In the genomic region with DNA sequence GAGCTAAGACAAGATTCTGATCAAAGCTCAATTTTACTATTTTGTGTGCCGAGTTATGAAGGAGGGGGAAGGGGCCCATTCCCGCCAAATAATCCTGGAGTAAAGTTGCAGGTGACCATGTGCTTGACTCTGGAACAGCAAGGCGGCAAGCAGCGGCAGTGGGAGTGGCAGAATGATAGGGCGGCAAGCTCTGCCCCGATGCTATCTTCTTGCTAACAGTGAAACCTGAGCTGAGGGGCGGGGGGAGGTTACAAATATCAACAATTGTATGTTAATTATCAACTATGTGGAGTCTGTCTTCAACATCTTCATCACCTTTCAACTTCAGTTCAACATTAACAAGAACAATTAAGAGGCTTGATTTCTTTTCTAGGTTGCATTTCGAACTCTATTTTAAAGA, we compare ENCODE assay signal across 30 mouse cellular contexts.
DNase-seq lines count a peak whose midpoint lies in the region; ATAC-seq lines count a peak whose summit lies in the region.
"Had no signal": no experiment of that assay in that cellular context is flagged by ENCODE, and none has a peak within 500 bp of the region (broad histone marks: within the 10 kb centered on the region; RNA-seq: fewer than 3 reads in every experiment).

No protein-coding gene starts in this region.

- H3K4me3 ChIP-seq in kidney, embryonic 16.5 days (ENCODE audit: low read length), result no peak overlapping the region
- H3K4me3 ChIP-seq: gastrocnemius, adult 2 months; heart, embryonic 12.5 days; heart, embryonic 15.5 days; hindbrain, embryonic 10.5 days; hindbrain, embryonic 13.5 days had no signal

- H3K4me1 ChIP-seq in kidney, embryonic 16.5 days (ENCODE audit: insufficient read depth, low read length), result no peaks in the 10 kb centered on the region
- H3K4me1 ChIP-seq: heart, embryonic 12.5 days; heart, embryonic 15.5 days; hindbrain, embryonic 10.5 days; hindbrain, embryonic 13.5 days had no signal

- no peaks in the 10 kb centered on the region for H3K27me3 ChIP-seq in kidney, embryonic 16.5 days (ENCODE audit: insufficient read depth, low read length)
- H3K27me3 ChIP-seq: CH12.LX; heart, embryonic 12.5 days; heart, embryonic 15.5 days; hindbrain, embryonic 13.5 days; Patski had no signal

- H3K36me3 ChIP-seq in kidney, embryonic 16.5 days (ENCODE audit: insufficient read depth, low read length), result no peaks in the 10 kb centered on the region
- H3K36me3 ChIP-seq: G1E; heart, embryonic 12.5 days; heart, embryonic 15.5 days; hindbrain, embryonic 10.5 days; hindbrain, embryonic 13.5 days had no signal

- no peak overlapping the region for H3K27ac ChIP-seq in kidney, embryonic 16.5 days (ENCODE audit: low read length)
- H3K27ac ChIP-seq: gastrocnemius, adult 2 months; heart, embryonic 15.5 days; hindbrain, embryonic 10.5 days; hindbrain, embryonic 13.5 days had no signal

- H3K9me3 ChIP-seq in kidney, embryonic 16.5 days (ENCODE audit: low read length), result no peaks in the 10 kb centered on the region
- H3K9me3 ChIP-seq: G1E; heart, embryonic 15.5 days had no signal

- WGBS in kidney, embryonic 16.5 days, result 72% methylated on average over 8 of the region's 8 CpGs

- H3K9ac ChIP-seq in kidney, embryonic 16.5 days (replicated peaks; ENCODE audit: low read length), result no peak overlapping the region
- H3K9ac ChIP-seq: forebrain, postnatal 0 days; heart, embryonic 12.5 days; heart, embryonic 15.5 days; hindbrain, embryonic 13.5 days had no signal

- DNase-seq in kidney, adult 18-20 months, result peak; percentile 52
- peak; percentile 70 to 83 for DNase-seq in kidney, adult 8-10 months
- peak; percentile 19 for DNase-seq in kidney, postnatal 14 days
- peak; percentile 2 to 16 for DNase-seq in kidney, postnatal 4 days
- DNase-seq in adrenal gland, adult (ENCODE audit: inconsistent age in 2 of 2, low spot score in 1 of 2), result no peak
- DNase-seq in layer of hippocampus, adult 9-11 months, result no peak
- DNase-seq: adrenal gland, postnatal 10 days; adrenal gland, postnatal 36 days; B cell, adult 2 months; cerebellum, adult 18-20 months; cerebellum, adult 9-10 months; cerebellum, postnatal 14 days; forebrain, postnatal 0 days; gastrocnemius, adult 2 months; gastrocnemius, postnatal 14 days; heart, adult 11 months; heart, postnatal 10 days; heart, postnatal 36 days had no signal

- H3K4me2 ChIP-seq in kidney, embryonic 16.5 days (replicated peaks; ENCODE audit: low read depth, low read length), result no peak overlapping the region
- H3K4me2 ChIP-seq: heart, embryonic 12.5 days; heart, embryonic 15.5 days; hindbrain, embryonic 13.5 days had no signal

- no peak for ATAC-seq in kidney, embryonic 16.5 days (ENCODE audit: low FRiP score, low TSS enrichment)
- no peak for ATAC-seq in erythroid progenitor cell, adult 5-6 weeks (replicated peaks; ENCODE audit: low FRiP score, poor library complexity, severe bottlenecking)
- ATAC-seq: activated CD4-positive, CD25-positive, alpha-beta regulatory T cell, adult 4 months; forebrain, embryonic 14.5 days; forebrain, postnatal 0 days; hindbrain, embryonic 16.5 days; Patski had no signal

Comparison
In these comparisons a context has a peak if more than half of its experiments do, and no peak if none do; other contexts are left out.
1. DNase-seq: peak in kidney, adult 18-20 months (single experiment), kidney, adult 8-10 months (2 of 2), kidney, postnatal 14 days (single experiment) and kidney, postnatal 4 days (2 of 2); none in adrenal gland, adult (0 of 2) and layer of hippocampus, adult 9-11 months (single experiment).